Mouse (Mus musculus): Measurements from ENCODE around the gene Egfl7. TPM values are rescaled to one million over a fixed set of nuclear protein-coding genes. Genes with fewer than 3 reads are reported as not detected.

Gene Egfl7
- total RNA-seq, 2 experiments from 2014 or later = 19.6 to 34.7 TPM

DNA sequence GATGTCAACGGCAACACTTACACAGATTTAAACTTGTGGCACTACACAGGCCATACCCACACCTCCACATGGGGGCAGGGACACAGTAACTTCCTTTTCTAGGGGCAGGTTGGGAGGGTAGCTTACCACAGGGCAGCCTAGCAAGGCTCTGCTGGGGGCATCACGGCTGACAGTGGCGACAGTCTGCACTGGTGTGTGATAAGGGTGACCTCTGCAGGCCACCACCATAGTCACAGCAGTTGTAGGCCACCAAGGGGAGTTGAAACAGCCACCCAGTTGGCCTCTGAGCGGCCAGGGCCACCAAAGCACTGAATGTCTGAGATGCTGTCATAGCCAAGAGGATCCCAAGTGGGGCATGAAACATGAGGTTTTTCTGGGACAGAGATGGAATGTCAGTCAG is 13.6 kb upstream of the Egfl7 start:
- peak; percentile 49 for DNase-seq (ENCODE audit: low spot score)

DNA sequence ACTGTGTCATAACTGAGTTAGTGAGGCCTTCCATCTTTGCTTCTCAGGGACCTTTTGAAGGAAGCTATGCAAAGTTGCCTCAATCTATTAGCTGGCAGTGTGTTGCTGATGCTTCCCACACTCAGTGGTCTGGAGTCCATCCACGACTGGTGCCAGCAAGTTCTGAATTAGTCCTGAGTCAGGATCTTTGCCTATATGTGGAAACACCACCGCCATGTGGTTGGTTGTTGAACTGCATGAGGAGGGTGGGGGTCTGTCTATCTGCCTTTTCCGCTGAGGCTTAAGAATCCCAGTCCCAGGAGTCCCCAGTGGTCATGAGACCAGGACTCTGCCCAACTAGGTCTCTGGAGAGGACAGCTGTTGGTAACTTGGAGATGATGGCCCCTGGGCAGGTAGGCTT is 9.8 kb upstream of the Egfl7 start:
- no peak for DNase-seq (ENCODE audit: low spot score)

DNA sequence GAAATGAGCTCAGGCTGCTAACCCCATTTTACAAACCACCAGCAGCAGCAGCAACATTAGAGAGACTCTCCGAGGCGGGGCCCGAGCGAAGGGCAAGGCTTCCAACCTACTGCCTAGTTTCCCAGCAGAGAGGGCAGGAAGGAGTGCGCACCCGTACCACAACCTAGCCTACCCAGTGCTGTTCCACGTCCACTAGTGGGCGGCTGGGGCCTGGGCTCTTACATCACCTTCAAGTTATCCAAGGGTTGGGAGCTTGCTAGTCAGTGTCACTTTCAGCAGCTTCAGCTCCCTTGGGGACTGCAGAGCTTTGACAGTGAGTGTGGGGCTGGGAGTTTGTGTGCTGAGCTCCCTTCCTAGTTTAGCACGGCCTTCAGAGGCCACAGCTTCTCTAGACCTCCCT is 8.4 kb upstream of the Egfl7 start:
- DNase-seq (ENCODE audit: low spot score) = no peak

DNA sequence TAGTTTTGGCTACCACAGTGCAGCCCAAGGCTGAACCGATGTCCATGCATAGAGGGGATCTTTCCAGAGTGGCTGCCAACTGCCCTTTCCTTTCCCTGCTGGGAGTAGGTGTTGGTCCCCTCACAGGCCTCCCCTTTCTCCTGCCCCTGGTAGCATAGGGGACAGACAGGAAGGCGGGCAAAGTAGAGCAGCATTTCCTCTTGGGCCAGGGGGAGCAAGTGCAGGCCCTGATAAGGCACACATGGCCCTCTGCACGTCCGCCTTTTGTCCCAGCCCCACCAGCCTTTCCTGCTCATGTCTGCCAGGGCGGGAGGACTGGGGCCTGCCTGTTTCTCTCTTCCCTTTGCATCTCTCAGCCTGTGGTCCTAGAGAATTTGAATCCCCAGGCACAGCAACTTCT is 8.0 kb upstream of the Egfl7 start:
- no peak for DNase-seq (ENCODE audit: low spot score)

DNA sequence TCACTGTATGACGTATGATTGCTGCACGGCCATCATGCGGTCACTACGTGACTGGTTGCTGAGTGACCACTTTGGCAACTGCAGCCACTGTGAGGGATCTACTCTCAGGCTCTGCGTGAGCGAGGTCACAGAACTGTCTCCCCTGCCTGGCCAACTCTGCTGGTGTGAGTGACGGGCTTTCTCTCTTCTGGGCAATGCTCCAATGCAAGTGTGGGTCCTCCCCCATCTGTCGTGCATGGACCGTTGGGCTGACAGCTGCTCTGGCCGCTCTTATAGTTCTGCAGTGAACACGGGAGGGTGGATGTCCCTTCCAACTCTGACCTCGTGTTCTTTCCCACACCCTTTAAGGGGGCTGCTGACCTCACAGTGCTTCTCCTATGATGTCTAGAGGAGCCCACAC is 6.4 kb upstream of the Egfl7 start:
- no peak for DNase-seq (ENCODE audit: low spot score)

DNA sequence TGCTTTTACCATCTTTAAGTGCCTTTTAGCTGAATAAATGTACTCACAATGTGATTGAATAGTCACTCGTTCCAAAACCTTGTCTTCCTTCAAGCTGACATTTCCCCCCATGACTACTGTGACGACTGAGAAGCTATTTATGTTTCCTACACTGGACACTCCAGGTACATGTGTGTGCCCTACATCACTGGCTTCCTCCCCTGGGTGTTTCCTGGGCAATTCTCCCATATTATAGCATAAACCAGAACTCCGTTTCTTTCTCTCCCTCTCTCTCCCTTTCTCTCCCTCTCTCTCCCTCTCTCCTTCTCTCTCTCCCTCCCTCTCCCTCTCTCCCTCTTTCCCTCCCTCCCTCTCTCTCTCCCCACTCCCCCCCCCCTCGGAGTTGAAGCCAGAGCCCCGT is 6.0 kb upstream of the Egfl7 start:
- no peak for DNase-seq (ENCODE audit: low spot score)

DNA sequence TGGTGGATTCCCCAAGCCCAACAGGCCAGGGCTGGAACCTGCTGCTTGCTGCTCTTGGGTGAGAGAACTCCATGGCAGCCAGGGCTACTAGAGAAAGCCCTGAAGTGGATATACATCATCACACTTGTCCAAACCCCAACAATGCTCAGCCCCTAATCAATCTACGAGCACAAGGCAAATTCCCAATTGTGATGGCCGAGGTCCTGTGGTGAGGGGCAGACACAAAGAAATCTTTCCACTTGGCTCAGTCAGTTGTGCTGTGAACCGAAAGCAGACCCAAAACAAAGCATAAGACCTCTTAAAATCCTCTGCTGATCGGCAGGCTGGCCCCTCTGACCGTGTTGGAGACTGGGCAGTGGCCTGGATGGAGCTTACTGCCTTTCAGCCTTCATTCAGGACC is 5.0 kb upstream of the Egfl7 start:
- no peak for DNase-seq (ENCODE audit: low spot score)

DNA sequence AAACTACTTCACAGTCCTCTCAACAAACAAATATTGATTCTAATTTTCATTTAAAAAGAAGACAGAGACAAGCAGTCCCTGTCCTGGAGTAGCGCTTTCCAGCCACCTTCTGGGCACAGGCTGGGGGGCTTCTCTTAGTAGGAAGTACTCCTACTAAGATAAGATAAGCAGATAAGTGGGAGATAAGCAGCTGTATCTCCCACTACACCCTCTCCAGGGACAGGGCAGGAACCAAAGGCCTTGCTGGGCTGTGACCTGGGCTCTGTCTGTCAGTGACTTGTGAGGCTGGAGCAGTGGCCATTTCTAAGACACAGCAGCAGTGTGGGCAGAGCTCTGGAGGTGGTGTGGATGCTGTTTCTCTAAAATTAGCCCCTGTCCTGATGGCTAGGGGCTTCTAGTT is 4.4 kb upstream of the Egfl7 start:
- no peak for DNase-seq (ENCODE audit: low spot score)

DNA sequence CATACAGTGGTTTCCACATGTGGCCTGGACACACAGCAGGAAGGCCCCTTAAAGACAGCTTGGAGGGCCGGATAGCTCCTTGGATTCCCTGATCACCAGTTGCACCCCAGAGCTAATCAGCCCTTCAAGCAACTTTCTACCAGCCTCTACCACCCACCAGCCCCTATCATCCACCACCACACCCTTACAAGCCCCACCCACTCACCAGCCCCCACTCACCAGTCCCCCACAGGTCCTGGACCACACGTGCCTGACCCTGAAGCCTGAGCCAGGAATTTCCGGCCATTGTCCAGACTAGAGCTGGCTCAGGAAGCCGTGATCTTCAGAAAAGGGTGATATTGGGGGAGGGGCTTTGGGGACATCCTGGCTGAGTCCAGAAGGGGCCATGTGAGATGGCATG is 3.9 kb upstream of the Egfl7 start:
- DNase-seq (ENCODE audit: low spot score) = no peak

DNA sequence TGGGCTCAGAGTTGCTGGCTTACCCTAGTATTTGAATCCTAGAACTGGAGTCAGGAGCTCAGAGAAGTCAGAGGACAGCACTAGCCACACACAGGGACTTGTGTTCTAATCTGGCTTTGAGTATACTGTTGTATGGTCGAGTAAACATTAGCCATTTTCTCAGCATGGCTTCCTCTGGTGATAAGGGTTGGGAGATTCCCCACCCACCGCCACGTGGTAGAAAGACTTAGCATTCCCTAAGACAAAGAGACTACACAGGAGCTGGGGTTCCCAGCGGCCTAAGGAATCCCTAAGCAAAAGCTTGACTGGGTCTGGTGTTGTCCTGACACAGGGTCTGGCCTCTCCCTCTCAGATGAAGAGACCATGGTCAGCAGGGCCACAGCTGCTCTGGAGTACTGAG is 3.4 kb upstream of the Egfl7 start:
- no peak for DNase-seq (ENCODE audit: low spot score)

DNA sequence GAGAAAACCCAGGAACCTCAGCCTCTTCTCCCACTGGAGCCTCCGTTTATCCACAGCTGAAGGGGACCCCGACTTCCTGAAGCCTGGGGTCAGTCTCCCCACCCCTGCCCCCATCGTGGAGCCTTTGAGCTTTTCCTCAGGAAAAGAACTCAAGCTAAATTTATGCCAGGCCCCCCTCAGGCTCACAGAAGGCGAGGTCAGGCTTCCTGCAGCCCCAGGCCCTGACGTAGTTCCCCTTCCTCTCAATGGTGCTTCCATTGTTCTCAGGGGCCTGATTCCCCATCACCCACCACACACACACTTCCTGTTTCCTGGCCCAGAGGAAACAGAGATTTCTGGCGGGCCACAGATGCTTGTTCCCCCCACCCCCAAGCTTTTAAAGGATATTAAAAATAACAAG is 1.4 kb upstream of the Egfl7 start:
- DNase-seq (ENCODE audit: low spot score) = no peak

DNA sequence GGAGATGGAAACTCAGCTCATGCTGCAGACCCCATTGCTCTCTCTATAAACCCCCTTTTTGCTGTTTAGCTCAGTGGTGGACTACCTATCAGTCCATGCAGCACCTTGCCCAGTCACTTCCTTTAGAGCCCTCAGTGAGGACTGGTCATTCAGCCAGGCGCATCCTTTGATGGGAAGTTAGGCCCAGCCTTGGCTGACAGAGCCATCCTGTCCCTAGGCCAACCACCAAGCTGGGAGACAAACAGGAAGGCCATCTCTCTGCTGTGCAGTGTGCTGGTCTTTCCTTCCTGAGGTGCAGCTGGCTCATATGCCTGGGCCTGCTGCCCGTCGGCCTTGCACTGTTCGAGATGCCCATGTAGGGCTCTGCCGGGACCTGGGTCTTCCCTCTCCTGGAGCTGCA is 937 bp downstream of the Egfl7 start:
- DNase-seq (ENCODE audit: low spot score) = no peak

DNA sequence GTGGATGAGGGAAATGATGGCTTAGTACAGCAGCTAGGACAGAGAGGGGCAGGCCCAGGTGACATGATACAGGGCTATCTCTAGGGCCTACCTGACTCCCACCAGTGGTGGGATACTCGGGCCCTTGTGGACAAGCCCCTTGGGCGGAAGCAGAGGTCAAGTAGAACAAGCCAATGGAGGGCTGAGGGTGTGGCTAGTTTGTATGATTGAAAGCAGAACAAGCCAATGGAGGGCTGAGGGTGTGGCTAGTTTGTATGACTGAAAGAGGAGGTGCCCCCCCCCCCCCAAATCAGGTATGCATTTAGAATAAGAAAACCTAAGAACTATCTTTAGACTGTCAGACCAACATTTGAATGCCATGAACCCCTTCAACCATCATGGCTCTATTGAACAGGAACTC is 2.4 kb downstream of the Egfl7 start:
- DNase-seq (ENCODE audit: low spot score) = no peak

DNA sequence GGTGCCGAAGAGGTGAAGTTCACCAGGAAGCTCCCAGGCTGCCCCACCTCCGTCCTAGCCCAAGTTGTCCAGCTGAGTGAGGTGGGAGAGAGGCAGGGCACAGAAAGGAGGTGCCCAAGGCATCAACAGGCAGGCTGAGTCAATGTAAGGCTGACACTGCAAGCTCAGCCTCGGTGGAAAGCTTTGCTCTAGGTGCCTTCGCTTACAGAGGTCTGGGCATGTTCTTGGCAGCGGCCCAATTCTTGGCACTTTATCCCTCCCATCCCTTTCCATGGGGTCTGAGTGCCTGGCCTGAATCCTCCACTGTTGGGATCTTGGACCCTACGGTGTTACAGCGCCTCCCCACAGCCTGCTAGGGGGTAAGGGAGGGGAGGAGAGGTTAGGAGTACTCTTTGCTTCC is 2.9 kb downstream of the Egfl7 start:
- DNase-seq (ENCODE audit: low spot score) = no peak

DNA sequence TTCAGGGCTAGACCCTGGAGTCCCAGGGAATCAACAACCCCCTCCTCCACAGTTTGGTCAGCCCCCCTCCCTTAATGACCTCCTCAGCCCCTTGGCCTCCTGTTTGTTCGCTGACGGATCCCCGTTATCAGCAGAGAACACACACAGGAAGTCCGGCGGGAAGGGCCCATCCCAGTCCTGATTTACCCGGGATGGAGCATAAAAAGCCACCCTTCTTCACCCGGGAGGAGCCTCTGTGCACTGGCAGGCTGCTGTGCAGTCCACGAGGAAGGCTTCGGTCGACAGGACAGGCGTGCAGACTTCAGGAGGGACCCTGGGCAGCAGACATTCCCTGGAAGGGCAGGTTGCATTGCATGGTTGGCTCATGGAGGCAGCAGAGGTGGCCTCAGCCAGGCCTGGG is 3.8 kb downstream of the Egfl7 start:
- peak; percentile 46 for DNase-seq (ENCODE audit: low spot score)

DNA sequence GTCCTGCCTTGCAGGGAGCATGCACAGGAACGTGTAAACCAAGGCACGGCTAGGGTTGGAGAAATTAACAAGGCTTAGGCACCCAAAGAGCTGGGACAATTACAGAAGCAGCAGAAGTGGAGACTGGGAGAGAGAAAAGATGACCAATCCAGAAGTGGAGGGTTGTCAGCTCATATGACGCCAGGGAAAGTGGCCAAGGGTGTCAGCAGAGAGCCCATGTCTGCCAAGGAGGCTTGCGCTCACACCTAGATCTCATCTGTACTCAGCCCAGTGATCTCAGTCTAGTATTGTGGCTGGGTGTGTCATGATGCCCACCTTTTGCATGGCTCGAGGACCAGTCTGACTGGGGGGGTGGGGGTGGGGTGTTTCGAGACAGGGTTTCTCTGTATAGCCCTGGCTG is 5.9 kb downstream of the Egfl7 start:
- DNase-seq (ENCODE audit: low spot score) = peak; percentile 54

DNA sequence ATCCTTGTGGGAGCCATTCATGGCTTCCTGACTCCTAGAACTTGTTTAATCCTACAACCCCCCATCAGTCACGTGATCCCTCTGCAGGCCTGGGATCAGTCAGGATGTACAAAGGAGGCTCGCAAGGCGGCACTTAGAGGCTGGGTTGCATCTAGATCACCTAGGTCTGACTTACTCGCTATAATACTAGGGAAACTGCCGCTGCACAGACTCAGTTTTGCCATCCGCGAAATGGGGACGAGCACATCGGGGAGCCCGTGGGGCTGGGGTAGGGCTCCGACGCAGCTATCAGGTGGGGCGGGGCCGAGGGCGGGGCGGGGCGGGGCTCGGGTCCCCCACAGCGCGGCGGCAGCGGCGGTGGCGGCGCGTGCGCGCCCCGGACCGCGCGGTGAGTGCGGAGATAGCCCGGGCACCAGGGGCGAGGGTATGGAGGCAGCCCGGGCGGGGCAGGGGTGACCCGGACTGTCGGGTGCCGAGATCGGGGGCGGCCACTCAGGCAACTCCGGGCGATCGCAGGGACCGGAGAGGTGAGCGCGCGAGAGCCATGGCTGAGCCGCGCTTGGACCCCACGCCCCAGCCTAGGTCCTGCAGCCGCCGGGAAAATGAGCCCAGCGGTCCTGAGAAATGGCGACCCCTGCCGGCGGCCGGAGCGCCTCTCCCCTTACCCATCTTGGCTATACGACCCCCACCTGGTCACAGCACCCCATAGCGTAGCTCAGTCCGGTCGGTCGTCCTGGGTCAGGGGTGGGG is 6.7 kb downstream of the Egfl7 start, which contains the start of gene Gm20532:
Gene Gm20532, plus strand, starts transcription at position 346 of the 750 bp plus-strand sequence.
- DNase-seq (ENCODE audit: low spot score) = no peak

DNA sequence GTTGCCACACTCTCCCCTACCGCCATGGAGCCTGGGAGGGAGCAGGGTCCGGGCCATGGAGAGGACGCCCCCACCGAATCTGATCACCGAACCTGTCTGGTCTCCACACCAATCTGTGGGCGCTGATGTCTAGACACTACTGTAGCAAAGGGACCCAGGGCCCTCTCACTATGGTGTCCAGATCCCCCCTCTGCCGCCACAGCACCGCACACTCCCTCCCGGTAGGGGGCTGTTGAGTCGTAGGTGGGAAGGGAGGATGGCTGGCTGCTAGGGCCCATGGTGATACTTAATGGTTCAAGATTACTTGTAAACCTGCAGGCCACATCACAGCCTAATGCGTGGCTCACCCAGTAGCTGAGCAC is 7.2 kb downstream of the Egfl7 start:
- DNase-seq (ENCODE audit: low spot score) = no peak

DNA sequence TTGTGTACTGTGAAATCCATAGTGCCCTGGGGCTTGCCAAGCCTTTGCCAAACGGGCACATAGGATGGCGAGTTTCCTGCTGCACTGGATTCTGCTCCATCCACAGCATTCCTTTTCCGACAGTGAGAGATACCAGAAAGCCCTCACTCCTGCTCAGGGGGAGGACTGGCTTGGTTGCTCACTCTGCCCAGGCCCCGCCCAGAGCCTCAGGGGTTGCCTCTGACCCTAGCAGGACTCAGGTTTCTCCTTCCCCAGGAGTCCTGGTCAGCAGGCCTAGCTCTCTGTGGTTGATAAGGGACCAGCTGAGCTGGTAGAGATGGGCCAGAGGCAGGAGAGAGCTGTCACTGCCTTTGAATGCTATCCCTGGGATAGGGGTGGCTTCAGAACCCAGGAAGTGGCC is 8.8 kb downstream of the Egfl7 start:
- no peak for DNase-seq (ENCODE audit: low spot score)

DNA sequence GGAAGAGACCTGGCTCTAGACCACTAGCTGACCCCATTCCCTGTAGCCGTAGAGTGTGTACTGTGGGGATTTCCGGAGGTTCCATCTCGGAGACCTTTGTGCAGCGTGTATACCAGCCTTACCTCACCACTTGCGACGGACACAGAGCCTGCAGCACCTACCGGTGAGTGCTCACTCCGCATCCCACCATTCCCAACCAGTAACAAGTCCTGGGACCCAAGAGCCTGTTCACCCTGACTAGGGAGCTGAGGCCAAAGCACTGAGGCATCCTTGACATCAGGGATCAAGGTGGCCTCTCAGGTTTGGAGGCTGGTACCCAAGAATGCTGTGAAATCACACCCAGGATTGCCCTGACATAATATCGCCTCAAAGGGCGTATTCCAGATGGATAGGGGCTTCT is 9.5 kb downstream of the Egfl7 start:
- DNase-seq (ENCODE audit: low spot score) = no peak

DNA sequence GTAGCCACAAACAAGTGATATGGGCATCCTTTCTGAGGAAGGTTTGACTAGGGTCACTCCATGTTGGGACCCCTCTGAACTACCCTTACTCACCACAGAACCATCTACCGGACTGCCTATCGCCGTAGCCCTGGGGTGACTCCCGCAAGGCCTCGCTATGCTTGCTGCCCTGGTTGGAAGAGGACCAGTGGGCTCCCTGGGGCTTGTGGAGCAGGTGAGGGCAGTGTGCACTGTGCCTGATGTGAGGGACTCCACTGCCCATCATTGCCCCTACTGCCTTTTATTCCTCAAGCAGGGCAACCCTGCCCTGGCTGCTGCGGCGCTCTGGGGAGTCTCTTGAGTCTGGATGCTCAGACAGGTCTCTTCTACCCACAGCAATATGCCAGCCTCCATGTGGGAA is 10.5 kb downstream of the Egfl7 start:
- DNase-seq (ENCODE audit: low spot score) = no peak

DNA sequence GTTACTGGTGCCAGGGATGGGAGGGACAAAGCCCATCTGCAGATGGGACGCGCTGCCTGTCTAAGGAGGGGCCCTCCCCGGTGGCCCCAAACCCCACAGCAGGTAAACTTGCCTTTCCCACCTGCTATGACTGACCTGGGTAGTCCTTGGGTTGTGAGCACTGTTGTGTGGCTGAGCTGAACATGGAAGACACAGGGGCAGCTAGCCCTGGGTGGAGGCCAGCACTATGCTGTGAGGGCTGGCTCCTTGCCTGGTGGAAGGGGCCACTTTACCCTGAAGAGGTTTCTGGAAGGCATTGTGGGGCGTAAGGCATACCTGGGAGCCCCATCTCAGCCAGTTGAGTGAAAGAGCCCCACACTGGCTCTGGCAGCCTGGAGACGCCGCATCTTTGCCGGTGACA is 11.1 kb downstream of the Egfl7 start:
- DNase-seq (ENCODE audit: low spot score) = no peak

DNA sequence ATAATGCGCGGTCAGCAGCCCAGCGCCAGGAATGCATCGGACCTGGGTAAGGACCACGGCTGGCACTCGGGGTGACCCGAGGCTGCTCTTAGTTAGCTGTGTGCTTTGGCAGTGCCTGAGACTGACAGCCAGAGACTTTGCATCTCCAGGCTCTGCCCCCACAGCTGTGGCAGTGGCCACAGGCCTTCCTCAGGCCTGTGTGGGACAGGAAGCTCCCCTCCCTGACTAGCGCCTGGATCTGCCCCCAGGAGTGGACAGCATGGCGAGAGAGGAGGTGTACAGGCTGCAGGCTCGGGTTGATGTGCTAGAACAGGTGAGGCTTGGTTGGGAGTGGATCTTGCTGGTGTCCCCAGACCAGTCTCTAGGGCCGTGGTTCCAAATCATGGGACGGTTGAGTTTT is 11.6 kb downstream of the Egfl7 start:
- no peak for DNase-seq (ENCODE audit: low spot score)
